Mouse (Mus musculus) urinary bladder, postnatal 4 days (tissue): ENCODE measurements at regions not wholly inside any gene's neighbourhood (a gene's known extent, or its start where the extent isn't known, plus 50 kb on each side); places are given as distances from the start of the nearest gene placed in this dataset.

Source experiments
- DNase-seq, 2 experiments: peaks; one replicate each; pipeline ENCODE4 v3.0.0; 2021 to 2022; ENCODE audit warnings: low spot score in 2 of 2

DNA sequence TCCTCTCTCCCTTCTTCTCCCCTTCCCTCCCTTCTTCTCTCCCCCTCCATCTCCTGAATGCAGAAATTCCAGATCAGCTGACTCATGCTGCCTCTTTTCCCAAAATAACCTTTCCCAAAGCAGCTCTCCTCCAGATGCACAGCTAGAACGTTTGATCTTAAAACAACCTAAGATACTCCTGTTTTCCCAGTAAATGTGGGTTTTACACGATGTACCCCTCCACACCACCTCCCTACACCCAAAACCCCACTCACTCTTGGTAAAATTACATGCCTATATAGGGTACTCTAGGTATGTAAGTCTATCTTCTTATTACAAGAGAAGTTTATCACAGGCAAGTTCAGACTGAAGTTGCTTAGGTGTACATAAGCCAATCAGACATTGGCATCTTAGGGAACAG lies 155.2 kb upstream of the Tox3 start:
- DNase-seq, result peak in 1 of 2 experiments; percentile 10

GRCm38 (mm10) chr8:90502879-90503278 lies 154.7 kb upstream of the Tox3 start:
- no peak for DNase-seq

GRCm38 (mm10) chr8:90499315-90499714 lies 151.2 kb upstream of the Tox3 start:
- DNase-seq, result peak in 1 of 2 experiments; percentile 33

- peak in 1 of 2 experiments; percentile 57 for DNase-seq
Observed at GRCm38 (mm10) chr8:90496658-90497163, 148.6 kb upstream of the Tox3 start.

DNA sequence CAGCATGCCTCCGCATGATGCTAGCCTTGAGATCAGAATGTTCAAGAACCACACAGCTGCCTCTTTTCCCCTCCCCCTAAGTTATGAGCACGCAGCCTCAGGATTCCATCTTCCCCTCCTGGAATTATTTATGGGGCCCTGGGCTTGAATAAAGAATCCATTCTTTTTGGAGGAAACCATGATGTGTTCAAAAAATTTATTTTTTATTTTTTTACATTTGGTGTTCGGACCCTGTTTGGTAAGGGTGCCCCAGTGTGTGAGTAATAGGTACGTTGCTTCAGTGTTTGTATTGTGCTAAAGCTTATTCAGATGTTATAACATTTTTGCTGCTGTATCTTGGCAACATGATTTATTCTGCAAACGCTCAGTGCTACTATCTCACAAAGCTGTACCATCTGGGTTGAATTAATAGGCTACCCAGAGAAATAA lies 147.8 kb upstream of the Tox3 start:
- DNase-seq, result no peak

DNA sequence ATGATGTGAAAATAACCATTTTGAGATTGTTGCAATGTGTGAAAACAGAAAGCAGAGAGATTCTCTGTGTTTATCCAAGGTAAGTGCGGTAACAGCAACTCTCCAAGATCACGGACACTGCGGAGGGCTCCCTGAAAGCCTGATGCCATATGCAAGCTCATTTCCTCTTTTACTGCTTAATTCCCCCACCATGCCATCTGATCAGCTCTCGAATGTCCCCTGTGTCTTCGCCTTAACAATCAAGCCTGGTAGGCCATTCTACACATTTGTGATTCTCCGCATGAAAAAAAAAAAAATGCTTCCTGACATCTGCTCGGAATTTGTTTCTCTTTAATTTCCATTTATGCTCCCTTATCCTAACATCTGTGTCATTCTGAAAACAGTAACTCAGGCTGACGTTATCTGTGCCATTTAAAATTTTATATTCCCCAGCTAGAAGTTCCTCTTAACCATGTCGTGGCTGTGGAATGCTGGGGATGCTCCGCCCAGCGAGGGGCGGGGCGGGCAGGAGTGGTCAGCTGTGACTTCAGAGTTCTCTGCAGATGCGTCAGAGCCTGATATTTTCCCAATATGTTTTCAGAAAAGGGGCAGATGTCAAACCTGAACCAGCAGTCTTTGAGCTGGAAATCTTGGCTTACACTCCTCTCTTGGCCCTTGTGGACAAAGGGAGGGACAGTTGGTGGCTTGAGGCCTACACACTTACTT lies 144.5 kb upstream of the Tox3 start:
- DNase-seq, result no peak

GRCm38 (mm10) chr8:90491691-90492090 lies 143.5 kb upstream of the Tox3 start:
- DNase-seq, result no peak

GRCm38 (mm10) chr8:90490734-90491441 lies 142.7 kb upstream of the Tox3 start:
- DNase-seq, result no peak

DNA sequence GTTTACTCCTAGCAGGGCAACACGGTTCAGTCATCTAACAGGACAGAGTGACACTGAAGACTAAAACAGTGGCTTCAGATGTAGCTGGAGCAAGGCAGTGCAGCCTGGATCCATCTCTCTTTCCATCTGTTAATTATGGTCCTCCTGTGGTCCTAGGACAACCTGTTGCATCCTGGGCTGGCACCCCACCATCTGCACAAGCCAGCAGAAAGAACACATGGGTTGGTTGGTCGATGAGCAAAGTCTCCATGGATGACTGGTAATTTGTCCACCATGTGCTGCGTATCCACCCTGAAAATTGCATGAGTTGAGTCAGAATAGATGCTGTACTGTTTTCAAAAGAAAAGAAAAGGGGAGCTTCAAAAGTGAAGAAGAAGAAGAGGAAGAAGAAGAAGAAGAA lies 138.4 kb upstream of the Tox3 start:
- DNase-seq, result no peak

DNA sequence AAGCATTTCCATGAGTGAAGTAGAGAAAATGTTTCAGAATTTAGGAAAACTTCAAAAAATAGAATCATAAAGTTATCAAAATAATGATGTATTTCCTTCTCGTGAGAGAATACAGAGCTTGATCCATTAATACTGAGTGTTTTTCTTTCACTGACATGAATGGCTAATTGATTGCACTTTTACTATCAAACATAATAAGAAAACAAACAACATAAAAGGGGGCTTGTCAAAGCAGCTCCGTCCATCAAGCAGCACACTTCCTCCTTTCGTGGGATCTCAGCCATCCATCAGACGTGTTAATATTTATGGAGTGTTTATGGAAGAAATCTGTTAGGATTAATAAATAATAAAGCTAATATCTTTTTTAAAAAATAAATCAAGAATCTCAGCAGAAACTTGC lies 130.0 kb upstream of the Tox3 start:
- DNase-seq, result no peak

DNA sequence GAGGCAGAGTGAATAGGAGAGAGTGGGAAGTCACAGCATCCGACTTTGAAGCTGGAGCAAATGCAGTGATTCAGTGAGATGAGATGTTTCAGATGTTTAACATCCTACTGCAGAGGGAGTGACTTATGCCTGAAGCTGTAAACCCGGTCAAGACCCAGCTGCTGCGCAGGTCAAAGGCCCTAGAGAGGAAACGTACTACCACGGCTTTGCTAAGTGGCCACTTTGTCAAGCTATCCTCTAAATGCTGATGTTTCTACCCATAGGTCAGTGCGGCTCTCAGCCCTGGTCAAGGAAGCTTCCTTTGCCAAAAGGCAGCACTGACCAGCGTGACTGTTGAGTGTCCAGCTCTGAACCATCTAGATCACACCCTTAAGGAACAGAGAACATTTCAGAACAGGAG lies 125.9 kb upstream of the Tox3 start:
- DNase-seq, result no peak

GRCm38 (mm10) chr8:90470826-90471225 lies 122.7 kb upstream of the Tox3 start:
- DNase-seq, result no peak

- no peak for DNase-seq
Observed at GRCm38 (mm10) chr8:90463708-90464107, 115.6 kb upstream of the Tox3 start.

DNA sequence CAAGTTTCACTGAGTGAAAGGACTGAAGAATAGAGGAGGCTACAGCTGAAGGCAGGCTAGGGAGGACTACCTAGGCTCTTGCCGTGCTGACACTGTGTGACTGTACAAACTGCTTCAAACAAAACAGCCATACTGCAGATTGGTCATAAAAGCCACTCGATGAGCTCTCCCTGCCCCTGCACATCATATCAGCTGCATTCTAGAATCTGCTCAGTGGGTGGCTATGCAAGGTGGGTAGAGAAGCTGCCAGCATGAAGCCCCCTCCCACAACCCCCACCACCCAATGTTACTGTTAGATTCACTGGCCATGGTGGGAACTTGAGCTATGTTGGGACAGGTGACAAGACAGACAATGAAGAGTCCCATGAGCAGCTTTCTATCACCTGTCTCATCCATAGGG lies 107.2 kb upstream of the Tox3 start:
- DNase-seq, result no peak

DNA sequence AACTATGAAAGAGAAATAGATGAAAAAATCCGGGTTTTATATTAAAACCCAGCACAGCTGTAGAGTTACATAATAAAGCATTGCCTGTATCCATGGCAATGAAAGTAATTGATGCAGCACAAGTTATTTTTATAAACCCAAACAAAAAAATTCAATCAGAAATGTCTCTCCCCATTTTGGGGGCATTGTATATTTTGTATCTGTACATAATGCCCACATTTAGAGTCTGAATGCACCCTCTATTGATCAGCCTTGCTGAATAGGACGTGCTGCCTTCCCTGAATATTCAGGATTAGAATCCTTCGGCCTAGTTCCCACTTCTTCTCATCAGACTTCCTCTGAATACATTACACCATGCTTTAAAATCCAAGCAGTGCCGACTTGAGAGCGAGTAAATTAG lies 106.0 kb upstream of the Tox3 start:
- DNase-seq, result no peak

- DNase-seq, result no peak
Observed at GRCm38 (mm10) chr8:90441058-90441851, 93.1 kb upstream of the Tox3 start.

DNA sequence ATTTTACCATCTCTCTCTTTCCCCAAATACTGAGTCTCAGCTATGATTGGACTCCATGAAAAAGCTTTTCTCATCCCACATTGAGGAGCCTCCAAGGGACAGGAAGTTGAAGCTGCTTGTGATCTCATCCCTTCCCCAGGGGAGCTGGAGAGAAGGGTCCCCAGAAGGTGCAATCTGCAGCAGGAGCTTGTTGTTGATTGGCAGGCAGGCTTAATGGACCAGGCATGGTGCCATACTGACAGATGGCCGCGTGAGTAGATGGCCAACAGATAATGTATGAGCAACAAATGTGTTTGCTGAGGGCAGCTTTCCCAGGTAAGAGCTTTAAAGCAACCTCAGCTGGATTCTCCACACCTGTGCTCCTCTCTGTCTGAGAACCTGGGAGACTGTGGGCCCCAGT lies 65.9 kb upstream of the Tox3 start:
- DNase-seq, result no peak
